Mouse (Mus musculus): ENCODE measurements around the gene Krtap4-2. TPM values are rescaled to one million over a fixed set of nuclear protein-coding genes. Genes with fewer than 3 reads are reported as not detected.
"Not testable (repeated sequence)": the region's sequence is repeated elsewhere in the genome, so short reads cannot be mapped to it uniquely, and the experiment has no call there.

The Krtap4-2 gene
- not detected in 2 replicates for polyA plus RNA-seq (2015; fragmentation: Nextera tagmentation; extraction: Ambion mirVana)

- Histone ChIP-seq H3K4me1 (0 out of 2 replicates have a peak, but pooled peaks cover 3% of the 10 kb centered on the region), H3K9ac (no peak within 1 kb of the TSS), H3K36me3 (no peaks in the 10 kb centered on the region), H3K4me3 (no peak within 1 kb of the TSS), H3K27me3 (peaks cover 5% of the 10 kb centered on the region; the same call in 1 of the 2 replicates), H3K9me3 (no peaks in the 10 kb centered on the region), H3K4me2 (no peak within 1 kb of the TSS), H3K27ac (peak within 1 kb of the TSS; percentile 22; the same call in 1 of the 2 replicates)
- ATAC-seq (ENCODE audit: insufficient number of reproducible peaks, low FRiP score, low TSS enrichment, low read depth) = no peak
- 30% methylated on average over 8 of the region's 8 CpGs for WGBS
Observed at GRCm38 (mm10) chr11:99634653-99635134, at the start of gene Krtap4-2. Gene Krtap4-2 (minus strand): TSS chr11:99635084.

GRCm38 (mm10) chr11:99683481-99683880 lies 48.6 kb upstream of the Krtap4-2 start:
- H3K4me1 ChIP-seq = no peaks in the 10 kb centered on the region
- 80% methylated on average over 2 of the region's 2 CpGs for WGBS
- H3K4me3 ChIP-seq = no peak overlapping the region
- no peak for ATAC-seq (ENCODE audit: insufficient number of reproducible peaks, low FRiP score, low TSS enrichment, low read depth)
- H3K9me3 ChIP-seq = no peaks in the 10 kb centered on the region
- H3K4me2 ChIP-seq = no peak overlapping the region
- H3K27me3 ChIP-seq = no peaks in the 10 kb centered on the region
- no peak overlapping the region for H3K27ac ChIP-seq
- H3K9ac ChIP-seq = no peak overlapping the region
- no peaks in the 10 kb centered on the region for H3K36me3 ChIP-seq

DNA sequence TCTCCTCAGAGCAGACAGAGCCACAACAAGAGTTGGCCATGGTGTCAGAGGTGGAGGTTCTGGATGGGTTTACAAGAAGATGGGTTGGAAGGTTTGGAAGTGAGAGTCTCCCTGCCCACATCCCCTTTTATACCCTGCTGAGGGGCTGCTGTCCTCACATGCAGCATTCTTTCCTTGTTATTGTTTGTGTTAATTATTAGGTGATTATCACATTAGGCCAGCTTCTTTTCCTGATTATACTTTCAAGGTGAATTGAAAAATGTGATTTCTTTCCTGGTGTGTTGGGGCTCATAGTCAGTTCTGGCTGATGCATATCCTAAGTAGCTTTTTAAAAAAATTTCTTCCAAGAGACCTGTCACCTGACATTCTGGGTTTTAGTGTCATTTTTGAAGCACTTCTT lies 31.0 kb upstream of the Krtap4-2 start, which contains the start of gene Krtap4-6:
Krtap4-6 (minus strand) TSS at position 101 of the 400 bp plus-strand sequence.
- no peak for ATAC-seq (ENCODE audit: insufficient number of reproducible peaks, low FRiP score, low TSS enrichment, low read depth)
- Histone ChIP-seq H3K36me3 (no peaks in the 10 kb centered on the region), H3K4me3 (no peak within 1 kb of the TSS)

DNA sequence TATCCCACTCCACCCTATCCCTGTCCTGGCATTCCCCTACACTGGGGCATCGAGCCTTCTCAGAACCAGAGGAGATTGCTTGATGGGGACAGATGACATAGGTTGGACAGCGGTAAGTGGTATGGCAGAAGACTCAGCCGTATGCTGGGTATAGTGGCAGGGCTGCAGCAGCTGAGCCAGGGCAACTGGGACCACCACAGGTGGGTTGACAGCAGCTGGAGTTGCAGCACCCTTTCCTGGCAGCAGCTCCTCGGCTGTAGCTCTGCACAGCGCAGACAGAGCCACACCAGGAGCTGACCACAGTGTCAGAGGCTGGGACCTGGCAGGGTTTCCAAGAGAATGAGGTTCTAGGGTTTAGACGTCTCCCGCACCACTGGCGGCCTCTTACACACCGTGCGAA lies 27.9 kb upstream of the Krtap4-2 start:
- no peak overlapping the region for H3K27ac ChIP-seq
- no peak overlapping the region for H3K4me2 ChIP-seq
- H3K27me3 ChIP-seq = no peaks in the 10 kb centered on the region
- H3K4me1 ChIP-seq = no peaks in the 10 kb centered on the region
- no peaks in the 10 kb centered on the region for H3K36me3 ChIP-seq
- no peak for ATAC-seq (ENCODE audit: insufficient number of reproducible peaks, low FRiP score, low TSS enrichment, low read depth)
- H3K9ac ChIP-seq = no peak overlapping the region
- 79% methylated on average over 10 of the region's 10 CpGs for WGBS
- H3K9me3 ChIP-seq = no peaks in the 10 kb centered on the region
- H3K4me3 ChIP-seq = no peak overlapping the region

More for the DNA sequence above, 31.0 kb upstream of the Krtap4-2 start, which contains the start of gene Krtap4-6:
- Histone ChIP-seq H3K4me2 (no peak within 1 kb of the TSS), H3K4me1 (no peaks in the 10 kb centered on the region), H3K9me3 (no peaks in the 10 kb centered on the region), H3K27me3 (no peaks in the 10 kb centered on the region), H3K27ac (no peak within 1 kb of the TSS), H3K9ac (no peak within 1 kb of the TSS)

DNA sequence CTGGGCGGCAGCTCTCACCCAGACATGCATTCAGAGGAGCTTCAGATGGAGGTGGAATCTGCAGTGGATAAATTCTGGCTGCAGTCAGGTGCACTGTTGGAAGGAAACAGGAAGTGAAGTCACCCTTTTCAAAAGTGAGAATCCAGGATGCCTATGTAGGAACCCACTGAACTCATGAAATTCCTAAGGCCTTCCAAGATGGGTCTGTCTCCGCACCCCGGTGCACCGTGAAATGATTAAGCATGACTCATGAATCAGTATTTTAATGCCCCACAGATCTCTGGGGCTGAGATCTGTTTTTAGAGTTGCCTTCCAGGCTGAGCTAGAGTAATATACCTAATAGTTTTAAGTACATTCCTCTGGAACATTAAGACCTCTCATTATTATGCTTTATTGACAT lies 24.4 kb upstream of the Krtap4-2 start:
- Histone ChIP-seq H3K9me3 (no peaks in the 10 kb centered on the region), H3K36me3 (no peaks in the 10 kb centered on the region), H3K4me3 (no peak overlapping the region), H3K27ac (no peak overlapping the region), H3K4me1 (no peaks in the 10 kb centered on the region), H3K9ac (no peak overlapping the region), H3K4me2 (no peak overlapping the region), H3K27me3 (no peaks in the 10 kb centered on the region)
- no peak for ATAC-seq (ENCODE audit: insufficient number of reproducible peaks, low FRiP score, low TSS enrichment, low read depth)
- 67% methylated on average over 4 of the region's 4 CpGs for WGBS

DNA sequence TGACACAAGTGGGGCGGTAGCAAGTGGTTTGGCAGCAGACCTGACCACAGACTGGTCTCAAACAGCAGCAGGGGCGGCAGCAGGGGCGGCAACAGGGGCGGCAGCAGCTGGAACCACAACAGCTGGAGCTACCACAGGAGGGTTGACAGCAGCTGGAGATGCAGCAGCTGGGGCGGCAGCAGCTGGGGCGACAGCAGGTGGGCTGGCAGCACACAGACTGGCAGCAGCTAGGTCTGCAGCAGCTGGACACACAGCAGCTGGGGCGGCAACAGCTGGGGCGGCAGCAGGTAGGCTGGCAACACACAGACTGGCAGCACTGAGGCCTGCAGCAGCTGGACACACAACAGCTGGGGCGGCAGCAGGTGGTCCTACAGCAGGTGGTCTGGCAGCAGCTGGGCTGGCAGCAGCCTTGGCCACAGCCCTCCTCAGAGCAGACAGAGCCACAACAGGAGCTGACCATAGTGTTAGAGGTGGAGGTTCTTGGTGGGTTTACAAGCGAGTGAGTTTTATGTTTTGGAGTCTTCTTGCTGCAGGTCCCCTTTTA lies 23.7 kb upstream of the Krtap4-2 start, which contains the start of gene Gm11563:
Gm11563 (minus strand) TSS at position 494 of the 544 bp plus-strand sequence.
- H3K4me3 ChIP-seq; H3K27me3 ChIP-seq; H3K27ac ChIP-seq; H3K4me1 ChIP-seq; H3K36me3 ChIP-seq; H3K9me3 ChIP-seq; H3K9ac ChIP-seq; H3K4me2 ChIP-seq; ATAC-seq (ENCODE audit: insufficient number of reproducible peaks, low FRiP score, low TSS enrichment, low read depth): not testable (repeated sequence)
- WGBS = 58% methylated on average over 10 of the region's 10 CpGs

DNA sequence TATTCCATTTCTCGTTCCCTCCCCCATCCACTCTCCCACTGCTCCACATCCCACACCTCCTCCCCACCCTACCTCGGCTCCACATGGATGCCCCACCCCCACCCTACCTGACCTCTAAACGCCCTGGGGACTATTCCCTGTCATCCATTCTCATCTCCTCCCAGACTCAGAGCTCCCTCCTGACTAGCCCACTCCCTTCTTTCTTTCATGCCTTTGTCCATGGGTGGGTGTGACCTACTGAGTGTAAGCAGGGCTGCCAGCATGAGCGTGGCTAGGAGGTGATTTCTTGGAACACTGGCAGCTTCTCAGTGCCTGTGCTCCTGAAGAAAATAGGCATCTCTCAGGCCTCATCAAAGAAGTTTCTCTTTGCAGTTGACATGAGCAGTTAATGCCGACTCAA lies 22.2 kb upstream of the Krtap4-2 start:
- Histone ChIP-seq H3K4me3 (no peak overlapping the region), H3K27ac (no peak overlapping the region), H3K36me3 (no peaks in the 10 kb centered on the region), H3K9me3 (no peaks in the 10 kb centered on the region), H3K4me2 (no peak overlapping the region), H3K9ac (no peak overlapping the region), H3K4me1 (no peaks in the 10 kb centered on the region), H3K27me3 (no peaks in the 10 kb centered on the region)
- 53% methylated on average over 5 of the region's 5 CpGs for WGBS
- ATAC-seq (ENCODE audit: insufficient number of reproducible peaks, low FRiP score, low TSS enrichment, low read depth) = no peak

DNA sequence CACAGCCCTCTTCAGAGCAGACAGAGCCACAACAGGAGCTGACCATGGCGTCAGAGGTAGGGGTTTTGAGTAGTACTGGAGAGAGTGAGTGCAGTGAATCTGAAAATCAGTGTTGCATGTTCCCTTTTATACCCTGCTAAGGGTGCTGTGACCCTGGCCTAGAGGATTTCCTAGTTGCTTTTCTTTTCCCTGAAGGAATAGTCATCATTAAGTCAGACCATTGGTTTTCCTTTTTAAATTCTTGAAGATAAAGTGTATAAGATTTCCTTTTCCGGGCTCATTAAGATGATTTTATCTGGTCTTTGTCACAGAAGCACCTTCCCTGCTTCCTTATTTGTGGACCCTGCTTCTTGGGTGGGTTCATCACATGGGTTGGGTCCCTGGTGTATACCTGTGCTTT lies 15.3 kb upstream of the Krtap4-2 start, which contains the start of gene Gm11555:
Gm11555 (minus strand) TSS at position 101 of the 400 bp plus-strand sequence.
- no peak for ATAC-seq (ENCODE audit: insufficient number of reproducible peaks, low FRiP score, low TSS enrichment, low read depth)
- 76% methylated on average over 2 of the region's 2 CpGs for WGBS
- no peaks in the 10 kb centered on the region for H3K36me3 ChIP-seq
- no peaks in the 10 kb centered on the region for H3K27me3 ChIP-seq
- no peak within 1 kb of the TSS for H3K27ac ChIP-seq
- H3K9ac ChIP-seq = no peak within 1 kb of the TSS
- no peaks in the 10 kb centered on the region for H3K4me1 ChIP-seq
- H3K4me2 ChIP-seq = no peak within 1 kb of the TSS
- H3K9me3 ChIP-seq = no peaks in the 10 kb centered on the region
- H3K4me3 ChIP-seq = no peak within 1 kb of the TSS

GRCm38 (mm10) chr11:99646444-99646843 lies 11.6 kb upstream of the Krtap4-2 start:
- Histone ChIP-seq H3K4me1 (no peaks in the 10 kb centered on the region), H3K9ac (no peak overlapping the region), H3K4me2 (no peak overlapping the region), H3K27ac (no peak overlapping the region), H3K9me3 (no peaks in the 10 kb centered on the region), H3K4me3 (no peak overlapping the region), H3K27me3 (no peaks in the 10 kb centered on the region), H3K36me3 (no peaks in the 10 kb centered on the region)
- 65% methylated on average over 15 of the region's 15 CpGs for whole genome bisulfite sequencing
- no peak for ATAC-seq (ENCODE audit: insufficient number of reproducible peaks, low FRiP score, low TSS enrichment, low read depth)

DNA sequence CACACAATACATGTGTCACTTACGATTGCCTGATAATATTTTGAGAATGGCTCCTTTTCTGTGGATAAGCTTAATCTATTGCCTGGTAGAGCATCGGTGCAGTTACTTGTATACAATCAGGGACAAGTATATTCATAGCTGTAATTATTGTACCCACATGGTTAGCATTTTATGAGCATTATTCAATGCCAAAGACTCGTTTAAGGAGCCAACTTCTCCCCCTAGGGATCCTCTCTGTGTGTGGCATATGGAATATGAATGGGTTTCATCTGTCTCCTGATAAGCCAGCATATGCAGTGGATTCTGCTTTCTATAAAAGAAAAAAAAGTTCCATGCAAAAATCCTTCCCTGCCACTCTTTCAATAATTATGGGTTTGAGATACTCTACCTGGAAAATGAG lies 9.5 kb upstream of the Krtap4-2 start:
- 61% methylated on average over 3 of the region's 3 CpGs for WGBS
- Histone ChIP-seq H3K36me3 (no peaks in the 10 kb centered on the region), H3K4me3 (no peak overlapping the region), H3K9me3 (no peaks in the 10 kb centered on the region), H3K4me2 (no peak overlapping the region), H3K27me3 (no peaks in the 10 kb centered on the region), H3K27ac (no peak overlapping the region), H3K9ac (no peak overlapping the region), H3K4me1 (no peaks in the 10 kb centered on the region)
- no peak for ATAC-seq (ENCODE audit: insufficient number of reproducible peaks, low FRiP score, low TSS enrichment, low read depth)

GRCm38 (mm10) chr11:99643635-99644139 lies 8.8 kb upstream of the Krtap4-2 start, which contains the start of gene Krtap4-7:
Gene Krtap4-7 (minus strand): TSS chr11:99644089.
- WGBS = 76% methylated on average over 9 of the region's 9 CpGs
- ATAC-seq (ENCODE audit: insufficient number of reproducible peaks, low FRiP score, low TSS enrichment, low read depth); H3K27ac ChIP-seq; H3K9me3 ChIP-seq; H3K27me3 ChIP-seq; H3K9ac ChIP-seq; H3K4me2 ChIP-seq; H3K4me1 ChIP-seq; H3K36me3 ChIP-seq; H3K4me3 ChIP-seq: not testable (repeated sequence)

DNA sequence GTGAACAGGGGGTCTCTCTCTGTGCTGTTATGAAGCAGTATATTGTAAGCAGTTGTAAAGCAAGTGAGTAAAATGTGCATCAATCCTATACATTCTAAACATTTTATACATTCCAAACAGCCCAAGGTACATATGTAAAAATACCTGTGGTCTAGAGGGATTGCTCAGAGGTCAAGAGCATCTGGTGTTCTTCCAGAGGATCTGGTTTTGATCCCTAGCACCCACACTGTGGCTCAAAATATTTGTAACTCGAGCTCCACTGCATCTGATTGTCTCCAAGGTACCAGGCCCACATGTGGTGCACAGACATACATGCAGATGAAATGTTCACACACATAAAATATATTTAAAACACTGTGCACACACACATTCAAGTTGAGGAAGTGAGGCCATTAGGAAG lies 6.0 kb upstream of the Krtap4-2 start:
- no peaks in the 10 kb centered on the region for H3K9me3 ChIP-seq
- H3K4me3 ChIP-seq = no peak overlapping the region
- H3K4me1 ChIP-seq = no peaks in the 10 kb centered on the region
- H3K36me3 ChIP-seq = no peaks in the 10 kb centered on the region
- no peak for ATAC-seq (ENCODE audit: insufficient number of reproducible peaks, low FRiP score, low TSS enrichment, low read depth)
- H3K27ac ChIP-seq = no peak overlapping the region
- WGBS = 15% methylated on average over 1 of the region's 1 CpGs
- H3K4me2 ChIP-seq = no peak overlapping the region
- no peaks in the 10 kb centered on the region for H3K27me3 ChIP-seq
- H3K9ac ChIP-seq = no peak overlapping the region

Data from limb, embryonic 15.5 days (tissue).